Mouse (Mus musculus) granulocyte monocyte progenitor cell, adult 5-6 weeks (primary cell): Measurements from ENCODE around the gene Cdsn. TPM values are rescaled to one million over a fixed set of nuclear protein-coding genes. Genes with fewer than 3 reads are reported as not detected.

Source experiments
- total RNA-seq, 2 experiments: library from RNA; stranded (forward) in 1 of 2; stranded (reverse) in 1 of 2; fragments of 200-712, 200-1000 nt in 1 of 2; fragments of >200 nt in 1 of 2; fragmentation: Nextera tagmentation in 1 of 2; gene quantifications; 2 replicates each; pipeline ENCODE4 v1.2.3; 2014 to 2017

The Cdsn gene
- total RNA-seq, 2 experiments from 2014 or later: not detected

Other genes starting within 250 kb of the Cdsn start
- not detected in 2 replicates for gene H2-Q1, start 231.7 kb upstream of the Cdsn start, total RNA-seq (2014; fragmentation: Nextera tagmentation)
- not detected in 2 replicates for gene H2-Q1, start 231.7 kb upstream of the Cdsn start, total RNA-seq (2017)
- gene H2-Q2, start 209.9 kb upstream of the Cdsn start, total RNA-seq (2014; fragmentation: Nextera tagmentation): 0.45 TPM in 1 of 2 replicates, not detected in the other
- not detected in 2 replicates for gene H2-Q2, start 209.9 kb upstream of the Cdsn start, total RNA-seq (2017)
- gene H2-Q4, start 172.5 kb upstream of the Cdsn start, total RNA-seq (2014; fragmentation: Nextera tagmentation): 8.3 and 15.5 TPM in 2 replicates
- gene H2-Q4, start 172.5 kb upstream of the Cdsn start, total RNA-seq (2017): 19.5 and 23.4 TPM in 2 replicates
- gene H2-Q6, start 127.3 kb upstream of the Cdsn start, total RNA-seq (2014; fragmentation: Nextera tagmentation): 23.1 and 29.0 TPM in 2 replicates
- gene H2-Q6, start 127.3 kb upstream of the Cdsn start, total RNA-seq (2017): 30.8 and 35.5 TPM in 2 replicates
- gene H2-Q7, start 113.0 kb upstream of the Cdsn start, total RNA-seq (2014; fragmentation: Nextera tagmentation): 27.4 and 32.8 TPM in 2 replicates
- gene H2-Q7, start 113.0 kb upstream of the Cdsn start, total RNA-seq (2017): 21.9 and 31.9 TPM in 2 replicates
- gene H2-Q10, start 82.0 kb upstream of the Cdsn start, total RNA-seq (2014; fragmentation: Nextera tagmentation): 0.36 and 1.0 TPM in 2 replicates
- gene H2-Q10, start 82.0 kb upstream of the Cdsn start, total RNA-seq (2017): 0.22 TPM in 1 of 2 replicates, not detected in the other
- 0.92 TPM in 1 of 2 replicates, not detected in the other for gene Pou5f1, start 46.1 kb upstream of the Cdsn start, total RNA-seq (2014; fragmentation: Nextera tagmentation)
- gene Pou5f1, start 46.1 kb upstream of the Cdsn start, total RNA-seq (2017): not detected in 2 replicates
- gene Tcf19, start 35.3 kb upstream of the Cdsn start, total RNA-seq (2014; fragmentation: Nextera tagmentation): 20.3 and 23.9 TPM in 2 replicates
- 5.3 and 8.6 TPM in 2 replicates for gene Tcf19, start 35.3 kb upstream of the Cdsn start, total RNA-seq (2017)
- gene Cchcr1, start 35.0 kb upstream of the Cdsn start, total RNA-seq (2014; fragmentation: Nextera tagmentation): 1.0 and 14.4 TPM in 2 replicates
- gene Cchcr1, start 35.0 kb upstream of the Cdsn start, total RNA-seq (2017): 2.7 and 5.3 TPM in 2 replicates
- gene Psors1c2, start 18.9 kb upstream of the Cdsn start, total RNA-seq (2014; fragmentation: Nextera tagmentation): not detected in 2 replicates
- gene Psors1c2, start 18.9 kb upstream of the Cdsn start, total RNA-seq (2017): not detected in 2 replicates
- not detected in 2 replicates for gene 2300002M23Rik, start 15.3 kb downstream of the Cdsn start, total RNA-seq (2014; fragmentation: Nextera tagmentation)
- gene 2300002M23Rik, start 15.3 kb downstream of the Cdsn start, total RNA-seq (2017): not detected in 2 replicates
- not detected in 2 replicates for gene Sfta2, start 49.4 kb downstream of the Cdsn start, total RNA-seq (2014; fragmentation: Nextera tagmentation)
- gene Sfta2, start 49.4 kb downstream of the Cdsn start, total RNA-seq (2017): not detected in 2 replicates
- gene Gm9573, start 74.5 kb downstream of the Cdsn start, total RNA-seq (2014; fragmentation: Nextera tagmentation): not detected in 2 replicates
- not detected in 2 replicates for gene Gm9573, start 74.5 kb downstream of the Cdsn start, total RNA-seq (2017)
- gene Mucl3, start 91.6 kb downstream of the Cdsn start, total RNA-seq (2014; fragmentation: Nextera tagmentation): not detected in 2 replicates
- not detected in 2 replicates for gene Mucl3, start 91.6 kb downstream of the Cdsn start, total RNA-seq (2017)
- gene Vars2, start 115.5 kb downstream of the Cdsn start, total RNA-seq (2014; fragmentation: Nextera tagmentation): 7.3 and 30.1 TPM in 2 replicates
- gene Vars2, start 115.5 kb downstream of the Cdsn start, total RNA-seq (2017): 7.8 and 16.2 TPM in 2 replicates
- 20.3 and 41.9 TPM in 2 replicates for gene Gtf2h4, start 121.6 kb downstream of the Cdsn start, total RNA-seq (2014; fragmentation: Nextera tagmentation)
- 32.6 and 40.4 TPM in 2 replicates for gene Gtf2h4, start 121.6 kb downstream of the Cdsn start, total RNA-seq (2017)
- not detected in 2 replicates for gene Ddr1, start 152.5 kb downstream of the Cdsn start, total RNA-seq (2014; fragmentation: Nextera tagmentation)
- not detected in 2 replicates for gene Ddr1, start 152.5 kb downstream of the Cdsn start, total RNA-seq (2017)